Mouse (Mus musculus): ENCODE data around the gene Usp39. TPM values are rescaled to one million over a fixed set of nuclear protein-coding genes. Genes with fewer than 3 reads are reported as not detected.

Gene Usp39
- total RNA-seq (2023) = 10 to 100 TPM; 32.3 to 33.0 TPM

DNA sequence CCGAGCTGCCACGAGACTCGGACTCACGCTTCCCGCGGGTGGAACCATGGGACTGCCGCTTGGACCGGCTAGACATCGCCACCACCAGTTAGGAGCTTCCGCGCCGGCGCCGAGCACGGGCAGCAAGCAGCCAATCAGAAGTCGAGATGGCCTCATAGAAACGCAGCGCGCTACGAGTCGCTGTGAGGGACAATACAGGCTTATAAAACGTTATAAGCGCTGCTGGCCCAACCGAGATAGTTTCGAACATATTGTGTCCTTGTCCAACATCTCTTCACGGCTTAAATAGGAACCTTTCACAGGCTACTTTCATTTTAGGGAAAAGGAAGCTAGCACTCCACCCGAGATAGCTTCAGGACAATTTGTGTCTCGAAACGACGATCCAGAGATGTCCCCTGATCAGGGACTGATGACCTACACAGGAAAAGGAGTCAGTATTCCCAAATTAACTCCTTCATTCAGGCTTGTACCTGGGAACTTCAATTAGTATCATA lies at the start of gene Usp39:
Gene Usp39 (minus strand): TSS at position 111 of the 494 bp plus-strand sequence.

DNA sequence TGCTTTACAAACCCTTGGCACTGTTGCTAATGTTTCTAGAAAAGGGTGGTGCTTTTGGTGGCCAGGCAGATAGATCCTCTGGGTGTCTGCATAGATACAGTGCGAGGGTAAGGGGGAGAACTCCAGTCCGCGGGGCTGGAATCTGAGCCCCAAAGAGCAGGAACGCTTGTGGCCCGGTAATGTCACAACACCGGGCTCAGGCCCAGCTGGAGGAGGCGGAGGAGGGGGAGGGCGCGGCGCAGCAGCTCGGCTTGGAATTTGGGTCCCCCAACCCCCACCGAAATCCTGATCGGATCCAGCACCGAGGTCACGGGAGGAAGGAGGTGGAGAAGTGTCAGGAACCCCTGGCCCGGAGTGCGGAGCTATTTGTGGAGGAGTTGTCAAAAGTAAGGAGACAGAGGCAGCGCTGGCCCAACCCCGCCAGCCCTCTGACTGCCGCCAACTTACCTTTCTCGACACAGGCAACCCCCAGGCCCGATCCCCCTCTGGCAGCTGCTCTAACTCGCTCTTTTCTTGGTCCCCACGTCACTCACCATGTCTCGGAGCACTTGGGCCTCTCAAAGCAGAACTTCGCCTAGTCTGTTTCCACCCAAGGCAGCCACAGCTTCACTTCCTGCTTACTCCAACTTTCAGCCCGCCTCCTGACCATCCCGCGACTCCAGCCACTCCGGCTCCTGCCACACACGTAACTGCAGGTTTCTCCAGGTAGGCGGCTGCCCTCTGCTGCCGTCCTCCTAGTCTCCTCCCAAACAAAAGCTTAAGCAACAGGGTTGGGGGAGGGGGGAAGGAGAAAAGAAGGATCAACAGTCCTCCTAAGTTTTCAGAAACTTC lies 45.2 kb upstream of the Usp39 start, which contains the start of gene Vamp8:
Gene Vamp8 (minus strand): TSS at position 763 of the 831 bp plus-strand sequence.

DNA sequence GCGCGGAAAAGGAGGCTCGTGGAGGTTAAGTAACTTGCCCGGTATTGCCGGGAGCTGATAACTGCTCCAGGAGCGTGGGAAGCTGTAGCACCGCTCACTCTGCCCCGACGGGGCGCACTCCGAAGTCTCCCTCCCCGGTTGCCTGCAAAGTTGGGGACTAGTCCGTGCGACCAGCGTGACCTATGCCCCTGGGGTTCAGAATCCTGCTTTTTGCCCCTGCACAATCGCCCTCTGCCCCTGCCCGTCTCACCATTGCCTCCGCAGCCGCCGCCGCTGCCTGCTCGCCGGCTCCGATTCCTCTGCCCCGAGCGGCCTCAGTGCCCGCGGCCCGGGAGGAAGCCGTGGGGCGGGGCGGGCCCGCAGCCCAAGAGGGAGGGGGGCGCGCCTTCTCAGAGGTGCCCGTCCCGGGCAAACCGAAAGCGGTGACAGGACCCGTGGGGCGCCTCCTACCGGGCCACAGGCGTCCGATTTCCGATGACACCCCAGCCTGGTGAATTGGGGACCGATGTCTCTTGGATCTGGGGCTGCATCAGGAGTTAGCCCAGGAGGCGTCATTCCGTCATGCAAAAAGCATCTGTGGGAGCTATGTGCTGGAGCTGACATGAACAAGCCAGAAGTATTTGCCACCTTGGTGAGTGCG lies 35.3 kb upstream of the Usp39 start, which contains the start of gene Vamp5:
Gene Vamp5 (minus strand): TSS at position 338 of the 640 bp plus-strand sequence.

DNA sequence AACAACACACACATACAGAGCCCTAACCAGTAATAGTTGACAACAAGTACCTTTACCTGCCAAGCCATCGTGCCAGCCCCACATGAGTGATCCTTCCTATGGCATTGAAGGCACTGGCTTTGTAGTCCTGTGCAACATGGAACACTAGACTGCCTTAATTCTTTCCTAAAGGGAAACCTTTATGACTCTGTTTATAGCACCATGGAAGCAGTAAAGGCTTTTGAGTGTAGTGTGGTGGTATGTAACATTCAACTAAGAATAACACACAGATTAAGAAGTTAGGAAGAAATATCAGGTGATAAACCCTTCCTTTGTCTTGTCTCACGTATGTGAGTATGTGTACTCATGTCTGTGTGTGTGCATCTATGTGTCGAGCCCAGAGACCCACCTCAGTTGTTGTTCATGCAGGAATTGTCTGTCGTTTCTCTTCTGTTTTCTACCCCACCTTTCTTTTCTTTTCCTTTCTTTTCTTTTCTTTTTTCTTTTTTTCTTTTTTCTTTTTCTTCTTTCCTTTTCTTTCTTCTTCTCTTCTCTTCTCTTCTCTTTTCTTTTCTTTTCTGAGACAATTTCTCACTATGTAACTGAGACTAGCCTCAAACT lies 22.0 kb upstream of the Usp39 start, which contains the start of gene Rnf181:
Gene Rnf181 (minus strand): TSS at position 113 of the 600 bp plus-strand sequence.

DNA sequence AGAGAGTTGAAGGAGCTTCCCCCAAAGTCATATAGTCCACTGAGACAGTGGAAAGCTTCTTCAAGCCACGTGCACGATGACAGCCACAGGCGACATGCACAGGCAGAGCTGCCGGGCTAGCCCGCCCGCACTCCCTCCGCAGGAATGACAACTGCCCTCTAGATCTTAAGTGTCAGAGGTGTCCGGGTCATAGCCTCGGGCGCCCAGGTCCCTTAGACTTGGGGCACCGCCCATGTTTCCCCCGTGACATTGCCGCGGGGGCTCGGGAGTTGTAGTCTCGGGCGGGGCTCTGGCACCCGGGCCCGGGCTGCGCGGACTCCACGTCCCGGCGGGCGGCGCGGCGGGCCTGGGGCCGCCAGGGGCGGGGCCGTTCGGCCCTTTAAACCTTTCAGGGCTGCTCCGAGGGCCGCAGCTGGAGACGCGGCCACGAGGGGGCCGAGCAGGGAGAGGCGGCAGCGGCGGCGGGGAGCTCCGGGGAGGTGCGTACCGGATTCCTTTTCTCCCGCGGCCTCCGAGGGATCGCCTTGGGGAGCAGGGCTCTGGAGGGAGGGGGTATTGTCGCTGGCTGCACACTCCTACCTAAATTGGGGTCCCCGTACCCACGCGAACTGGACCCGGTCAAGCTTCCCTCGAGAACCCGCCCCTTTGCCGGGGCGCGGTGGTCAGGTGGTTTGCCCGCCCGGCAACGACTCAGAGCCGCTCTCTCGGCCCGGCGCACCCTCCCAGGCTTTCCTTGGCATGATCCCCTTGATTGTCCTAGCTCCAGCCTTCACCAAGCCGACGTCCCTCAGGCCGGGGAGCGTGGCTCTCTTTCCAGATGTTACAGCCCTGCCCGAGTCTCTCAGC lies 10.3 kb upstream of the Usp39 start, which contains the start of gene Tmem150a:
Gene Tmem150a (plus strand): TSS at position 382 of the 846 bp plus-strand sequence.

DNA sequence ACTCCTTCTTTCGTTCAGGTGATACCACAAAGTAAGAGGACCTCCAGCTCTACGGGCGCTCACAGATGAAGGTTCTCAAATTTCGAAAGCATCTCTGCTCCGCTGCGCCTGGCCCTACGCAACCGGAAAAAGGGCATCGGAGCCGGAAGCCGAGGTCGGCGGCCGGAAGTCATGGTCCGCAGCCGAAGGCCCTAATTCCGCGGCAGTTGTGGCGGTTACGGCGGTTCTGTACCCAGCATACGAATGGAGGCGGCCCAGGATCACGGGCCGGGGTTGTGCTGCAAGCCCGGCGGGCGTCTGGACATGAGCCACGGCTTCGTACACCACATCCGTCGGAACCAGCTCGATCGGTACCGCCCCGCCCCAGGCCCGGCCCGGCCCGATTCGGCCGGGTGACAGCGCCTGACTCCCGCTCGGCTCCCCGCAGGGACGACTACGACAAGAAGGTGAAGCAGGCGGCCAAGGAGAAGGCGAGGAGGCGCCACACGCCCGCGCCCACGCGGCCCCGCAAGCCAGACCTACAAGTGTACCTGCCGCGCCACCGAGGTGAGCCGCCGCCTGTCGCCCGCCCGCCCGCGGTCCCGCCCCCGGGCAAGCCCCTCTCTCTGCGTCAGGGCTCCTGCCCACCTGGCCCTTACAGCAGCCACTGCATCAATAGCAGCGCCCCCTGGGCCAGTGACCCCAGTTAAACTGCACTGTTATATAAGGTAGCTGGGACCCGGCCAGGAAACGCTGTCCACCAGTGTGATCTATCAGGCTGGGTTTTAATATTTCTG lies 2.4 kb upstream of the Usp39 start, which contains the start of gene 0610030E20Rik:
Gene 0610030E20Rik (plus strand): TSS at position 152 of the 776 bp plus-strand sequence.

Other genes starting within 250 kb of the Usp39 start
- 10 to 100 TPM; 14.9 to 20.0 TPM for gene St3gal5, start 247.6 kb downstream of the Usp39 start, total RNA-seq (2023)
- gene Atoh8, start 109.6 kb downstream of the Usp39 start, total RNA-seq (2023) = under 1 TPM in 1 of 2 experiments, not detected in 1; 0.36 TPM
- gene Sftpb, start 40.6 kb downstream of the Usp39 start, total RNA-seq (2023) = not detected
- 10 to 100 TPM; 20.8 to 21.8 TPM for gene 0610030E20Rik, start 2.1 kb upstream of the Usp39 start, total RNA-seq (2023)
- gene Tmem150a, start 10.3 kb upstream of the Usp39 start, total RNA-seq (2023) = 1 to 10 TPM in 1 of 2 experiments, under 1 TPM in 1; 0.73 to 1.1 TPM
- 10 to 100 TPM; 59.7 to 69.4 TPM for gene Rnf181, start 21.8 kb upstream of the Usp39 start, total RNA-seq (2023)
- 10 to 100 TPM; 22.0 to 32.9 TPM for gene Vamp5, start 35.3 kb upstream of the Usp39 start, total RNA-seq (2023)
- gene Vamp8, start 45.5 kb upstream of the Usp39 start, total RNA-seq (2023) = 100 to 1,000 TPM; 201 to 211 TPM
- 10 to 100 TPM; 14.1 to 18.7 TPM for gene Ggcx, start 69.1 kb upstream of the Usp39 start, total RNA-seq (2023)
- gene Mat2a, start 94.4 kb upstream of the Usp39 start, total RNA-seq (2023) = 100 to 1,000 TPM; 204 to 208 TPM
- under 1 TPM in 1 of 2 experiments, not detected in 1; 0.39 TPM for gene Sh2d6, start 176.5 kb upstream of the Usp39 start, total RNA-seq (2023)
- gene Capg, start 199.2 kb upstream of the Usp39 start, total RNA-seq (2023) = 100 to 1,000 TPM; 179 to 182 TPM